Mouse (Mus musculus) myocyte (in vitro differentiated cells): Measurements from ENCODE around the gene Pafah1b1. TPM values are rescaled to one million over a fixed set of nuclear protein-coding genes. Genes with fewer than 3 reads are reported as not detected.

Experiments used
- H3K27me3 ChIP-seq: one replicate; pipeline ENCODE4 v1.6.1; 2011; ENCODE audit not compliant: control insufficient read depth, insufficient read depth, insufficient read length
- H3K36me3 ChIP-seq: one replicate; pipeline ENCODE4 v1.6.1; 2011; ENCODE audit not compliant: control insufficient read depth, insufficient read depth
- H3K4me2 ChIP-seq: one replicate; pipeline ENCODE4 v1.6.1; 2011; ENCODE audit warnings: low read depth, control low read depth
- H3K4me3 ChIP-seq: one replicate; pipeline ENCODE4 v1.5.1; 2011; ENCODE audit warnings: mild to moderate bottlenecking, control low read depth, moderate library complexity
- H3K79me2 ChIP-seq: one replicate; pipeline ENCODE4 v1.6.1; 2011; ENCODE audit not compliant: control insufficient read depth, insufficient read depth
- H3ac ChIP-seq: one replicate; pipeline ENCODE4 v1.6.1; 2011; ENCODE audit not compliant: control insufficient read depth, insufficient read length
- CEBPB ChIP-seq: IDR thresholded peaks from 2 replicates; pipeline ENCODE4 v1.6.1; 2011; ENCODE audit warnings: mild to moderate bottlenecking, moderate library complexity; ENCODE audit not compliant: poor library complexity, insufficient read depth, severe bottlenecking
- E2F4 ChIP-seq: IDR thresholded peaks from one replicate; pipeline ENCODE4 v1.6.1; 2011; ENCODE audit warnings: mild to moderate bottlenecking, control low read depth, moderate library complexity; ENCODE audit not compliant: insufficient read depth
- MAX ChIP-seq: IDR thresholded peaks from one replicate; pipeline ENCODE4 v1.6.1; 2011; ENCODE audit warnings: low read depth, mild to moderate bottlenecking, control low read depth
- MYOD1 ChIP-seq, 3 experiments: IDR thresholded peaks; one replicate each; pipeline ENCODE4 v1.6.1; 2011; ENCODE audit warnings: control low read depth in 2 of 3, low read depth in 2 of 3, mild to moderate bottlenecking in 2 of 3, moderate library complexity in 1 of 3; ENCODE audit not compliant: insufficient read length in 2 of 3, control insufficient read depth in 1 of 3
- MYOG ChIP-seq, 3 experiments: IDR thresholded peaks; one replicate each; pipeline ENCODE4 v1.6.1; 2011; ENCODE audit warnings: control low read depth in 2 of 3, low read depth in 2 of 3, mild to moderate bottlenecking in 2 of 3; ENCODE audit not compliant: insufficient read length in 2 of 3, control insufficient read depth in 1 of 3, insufficient read depth in 1 of 3
- POLR2A ChIP-seq: IDR thresholded peaks from one replicate; pipeline ENCODE4 v1.6.1; 2011; ENCODE audit warnings: low read depth, mild to moderate bottlenecking, control low read depth, moderate library complexity; ENCODE audit not compliant: insufficient read length
- POLR2AphosphoS2 ChIP-seq: IDR thresholded peaks from one replicate; pipeline ENCODE4 v1.6.1; 2011; ENCODE audit warnings: low read depth, control low read depth; ENCODE audit not compliant: insufficient read length
- REST ChIP-seq: IDR thresholded peaks from one replicate; pipeline ENCODE4 v1.6.1; 2011; ENCODE audit warnings: mild to moderate bottlenecking, control low read depth, moderate library complexity; ENCODE audit not compliant: insufficient read depth, insufficient read length
- SRF ChIP-seq: IDR thresholded peaks from one replicate; pipeline ENCODE4 v1.6.1; 2011; ENCODE audit warnings: low read depth; ENCODE audit not compliant: control insufficient read depth, insufficient read length
- TCF12 ChIP-seq: IDR thresholded peaks from one replicate; pipeline ENCODE4 v1.6.1; 2011; ENCODE audit warnings: mild to moderate bottlenecking, control low read depth; ENCODE audit not compliant: poor library complexity, insufficient read depth, severe bottlenecking
- TCF3 ChIP-seq: IDR thresholded peaks from one replicate; pipeline ENCODE4 v1.6.1; 2011; ENCODE audit warnings: low read depth, control low read depth; ENCODE audit not compliant: insufficient read length
- USF1 ChIP-seq: IDR thresholded peaks from one replicate; pipeline ENCODE4 v1.6.1; 2011; ENCODE audit warnings: low read depth, mild to moderate bottlenecking, control low read depth, moderate library complexity
- polyA plus RNA-seq: library from polyadenylated mRNA; unstranded; fragments of >200 nt; fragmentation: generic; extraction: Trizol; gene quantifications from one replicate; pipeline ENCODE4 v1.2.1, GENCODE M21; 2012; ENCODE audit warnings: missing spikeins

Gene Pafah1b1
- polyA plus RNA-seq, 1 experiment: 32.6 TPM

DNA sequence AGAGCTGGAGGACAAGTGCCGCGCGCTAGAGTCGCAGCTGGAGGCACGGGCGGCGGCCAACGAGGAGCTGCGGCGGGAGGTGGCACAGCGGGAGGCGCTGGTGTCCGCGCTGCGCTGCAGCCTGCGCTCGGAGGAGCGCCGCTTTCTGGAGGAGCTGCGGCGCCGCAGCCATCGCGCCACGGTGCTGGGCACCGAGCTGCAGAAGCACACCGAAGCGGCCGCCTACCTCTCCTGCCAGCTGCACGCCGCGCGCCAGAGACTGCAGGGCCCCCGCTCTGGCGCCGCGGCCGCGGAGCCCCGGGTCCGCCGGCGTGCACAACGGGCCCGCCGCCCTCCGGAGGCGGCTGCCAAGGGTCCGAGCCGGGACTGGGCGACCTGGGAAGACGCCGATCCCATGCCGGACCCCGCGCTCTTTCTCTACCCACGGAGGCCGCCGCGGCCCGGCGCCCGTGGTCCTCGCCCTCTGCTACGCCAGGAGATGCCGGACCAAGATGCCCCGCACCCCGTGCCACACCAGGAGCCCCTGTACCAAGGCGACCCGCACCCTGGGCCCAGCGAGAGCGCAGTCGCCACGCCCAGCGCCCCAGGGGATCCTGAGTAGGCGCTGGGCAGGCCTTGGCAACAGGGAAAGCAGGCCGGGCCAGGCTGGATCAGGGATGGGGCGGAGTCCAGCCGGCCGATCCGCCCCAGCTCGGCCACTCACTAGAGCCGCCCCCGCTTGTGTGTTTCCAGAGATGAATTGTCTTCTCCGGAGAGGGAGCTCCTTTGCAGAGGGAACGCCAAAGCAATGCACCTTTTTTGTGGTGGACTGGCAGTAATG lies 86.3 kb downstream of the Pafah1b1 start:
- Histone ChIP-seq H3K36me3 (no peaks in the 10 kb centered on the region), H3K27me3 (no peaks in the 10 kb centered on the region), H3K79me2 (no peaks in the 10 kb centered on the region), H3ac (peak overlapping the region; percentile 5), H3K4me3 (peak overlapping the region; percentile 25), H3K4me2 (peak overlapping the region; percentile 99)
- TF ChIP-seq USF1 (no peak), TCF12 (no peak), TCF3 (no peak), REST (no peak), MYOG (IDR thresholded peaks at IDR 0.05; ENCODE audit: control insufficient read depth in 1 of 3, insufficient read depth in 1 of 3, insufficient read length in 2 of 3, low read depth in 2 of 3) (peak in 2 of 3 experiments; percentile 47 to 64), CEBPB (no peak), MYOD1 (IDR thresholded peaks at IDR 0.05; ENCODE audit: control insufficient read depth in 1 of 3, insufficient read length in 2 of 3, low read depth in 2 of 3) (peak in 2 of 3 experiments; percentile 16 to 68), SRF (no peak), MAX (no peak), E2F4 (peak; percentile 33), POLR2A (peak; percentile 55), POLR2AphosphoS2 (peak; percentile 40)

DNA sequence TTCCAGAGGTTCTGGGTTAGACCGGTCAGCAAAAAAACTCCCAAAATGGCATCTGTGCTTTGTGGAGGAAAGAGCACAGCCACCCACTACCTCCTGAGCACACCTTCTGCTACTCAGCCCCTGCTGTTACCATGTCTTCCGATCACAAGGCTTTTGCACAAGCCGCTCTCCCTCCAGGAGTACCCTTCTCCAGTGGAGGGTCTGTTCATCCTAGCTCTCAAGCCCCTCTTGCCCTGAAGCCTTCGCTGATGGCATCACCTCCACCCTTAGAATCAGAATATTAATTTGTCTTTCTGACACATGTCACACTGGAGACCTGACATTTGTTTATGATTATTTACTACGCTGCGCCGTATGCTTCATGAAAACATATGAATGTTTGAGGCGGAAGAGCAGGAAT lies 87.0 kb downstream of the Pafah1b1 start:
- Histone ChIP-seq H3ac (peak overlapping the region; percentile 5), H3K27me3 (no peaks in the 10 kb centered on the region), H3K36me3 (no peaks in the 10 kb centered on the region), H3K4me2 (peak overlapping the region; percentile 99), H3K79me2 (no peaks in the 10 kb centered on the region), H3K4me3 (peak overlapping the region; percentile 25)
- TF ChIP-seq SRF (no peak), TCF12 (no peak), E2F4 (no peak), POLR2A (no peak), MAX (no peak), MYOD1 (IDR thresholded peaks at IDR 0.05; ENCODE audit: control insufficient read depth in 1 of 3, insufficient read length in 2 of 3, low read depth in 2 of 3) (no peak), USF1 (no peak), POLR2AphosphoS2 (no peak), TCF3 (no peak), CEBPB (no peak), REST (no peak), MYOG (IDR thresholded peaks at IDR 0.05; ENCODE audit: control insufficient read depth in 1 of 3, insufficient read depth in 1 of 3, insufficient read length in 2 of 3, low read depth in 2 of 3) (no peak)

- H3K79me2 ChIP-seq: no peaks in the 10 kb centered on the region
- H3K4me3 ChIP-seq: no peak overlapping the region
- no peak overlapping the region for H3K4me2 ChIP-seq
- TF ChIP-seq TCF3 (no peak), TCF12 (no peak), MYOG (IDR thresholded peaks at IDR 0.05; ENCODE audit: control insufficient read depth in 1 of 3, insufficient read depth in 1 of 3, insufficient read length in 2 of 3, low read depth in 2 of 3) (no peak), REST (no peak), USF1 (no peak), MYOD1 (IDR thresholded peaks at IDR 0.05; ENCODE audit: control insufficient read depth in 1 of 3, insufficient read length in 2 of 3, low read depth in 2 of 3) (no peak), POLR2A (no peak), SRF (no peak), CEBPB (no peak), E2F4 (no peak), POLR2AphosphoS2 (no peak), MAX (no peak)
- H3K36me3 ChIP-seq: no peaks in the 10 kb centered on the region
- H3K27me3 ChIP-seq: no peaks in the 10 kb centered on the region
- H3ac ChIP-seq: no peak overlapping the region
Observed at GRCm38 (mm10) chr11:74634490-74635275, 89.8 kb downstream of the Pafah1b1 start.

DNA sequence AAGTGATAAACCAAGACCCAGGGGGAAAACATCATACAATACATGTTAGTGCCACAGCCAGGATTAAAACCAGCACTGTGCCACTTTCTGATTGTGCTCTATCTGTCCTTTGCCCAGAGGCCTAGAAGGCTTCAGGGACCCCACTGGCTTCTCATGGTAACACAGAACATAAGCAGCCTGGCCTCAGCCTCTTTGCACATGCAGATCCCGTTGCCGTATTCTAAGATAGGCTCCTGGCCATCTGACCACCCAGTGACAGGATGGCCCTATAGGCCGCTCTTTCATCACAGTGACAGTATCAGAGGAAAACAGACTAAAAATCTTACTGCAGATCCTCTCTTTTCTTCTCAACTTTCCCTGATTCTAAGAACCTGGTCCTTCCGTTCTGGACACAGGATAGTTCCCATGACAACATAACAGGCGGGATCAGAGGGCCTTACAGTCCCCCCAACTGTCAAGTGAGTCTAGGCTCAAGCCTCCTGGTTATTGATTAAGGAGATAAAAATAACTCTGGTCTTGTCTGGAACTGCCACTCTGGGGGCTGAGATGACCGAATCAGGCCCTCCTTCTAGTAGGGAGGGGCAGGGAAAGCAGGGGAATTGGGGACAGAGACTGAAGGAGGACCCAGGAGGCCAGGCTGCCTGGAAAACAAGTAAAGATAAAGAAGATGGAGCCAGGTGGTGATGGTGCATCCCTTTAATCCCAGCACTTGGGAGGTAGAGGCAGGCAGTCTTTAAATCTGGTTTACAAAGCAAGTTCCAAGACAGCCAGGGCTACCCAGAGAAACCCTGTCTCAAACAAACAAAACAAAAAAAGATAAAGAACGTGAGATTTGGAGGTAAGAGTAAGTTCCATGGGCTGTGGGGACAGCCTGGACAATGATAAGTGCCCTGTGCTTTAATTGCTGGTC lies 92.3 kb downstream of the Pafah1b1 start:
- Histone ChIP-seq H3K27me3 (no peaks in the 10 kb centered on the region), H3K4me2 (no peak overlapping the region), H3ac (no peak overlapping the region), H3K79me2 (no peaks in the 10 kb centered on the region), H3K36me3 (no peaks in the 10 kb centered on the region), H3K4me3 (no peak overlapping the region)
- TF ChIP-seq MYOG (IDR thresholded peaks at IDR 0.05; ENCODE audit: control insufficient read depth in 1 of 3, insufficient read depth in 1 of 3, insufficient read length in 2 of 3, low read depth in 2 of 3): no peak
- no peak for TF ChIP-seq TCF3
- TF ChIP-seq POLR2AphosphoS2: no peak
- no peak for TF ChIP-seq CEBPB
- TF ChIP-seq USF1: no peak
- no peak for TF ChIP-seq POLR2A
- TF ChIP-seq REST: no peak
- no peak for TF ChIP-seq SRF
- no peak for TF ChIP-seq E2F4
- no peak for TF ChIP-seq MYOD1 (IDR thresholded peaks at IDR 0.05; ENCODE audit: control insufficient read depth in 1 of 3, insufficient read length in 2 of 3, low read depth in 2 of 3)
